Mouse (Mus musculus) lung, adult 2 months (tissue): ENCODE data around the gene Fbxw8.

ENCODE experiments used
- CTCF ChIP-seq: fragments of 200-500 bp; IDR thresholded peaks from 2 replicates; pipeline ENCODE4 v1.5.1; 2011; ENCODE audit warnings: mild to moderate bottlenecking, low read length, control low read depth; ENCODE audit not compliant: insufficient read depth
- POLR2A ChIP-seq: fragments of 200-500 bp; IDR thresholded peaks from 2 replicates; pipeline ENCODE4 v1.6.1; 2011; ENCODE audit warnings: low read depth, mild to moderate bottlenecking, control low read depth, low read length, borderline replicate concordance; ENCODE audit errors: extremely low read depth

DNA sequence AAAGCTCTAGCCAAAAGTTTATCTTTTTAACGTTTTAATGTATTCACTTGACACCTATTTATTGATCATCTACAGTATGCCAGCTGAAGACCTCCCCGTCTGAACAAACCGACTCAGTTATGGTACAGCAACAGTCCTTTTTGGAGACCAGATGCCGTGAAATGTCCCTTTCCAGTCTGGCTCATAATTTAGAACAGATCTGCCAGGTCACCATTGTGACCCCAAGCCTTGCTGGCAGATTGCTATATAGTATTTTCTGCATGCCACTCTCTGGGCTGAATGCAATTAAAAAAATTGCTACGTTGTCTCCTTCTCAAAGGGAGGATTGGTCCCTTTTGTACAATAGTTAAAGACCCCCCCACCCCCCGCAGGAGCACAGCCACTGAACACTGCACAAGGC is 33.1 kb upstream of the Fbxw8 start:
- TF ChIP-seq CTCF (no peak), POLR2A (no peak)
